Mouse (Mus musculus): ENCODE results near the gene Rerg. TPM values are rescaled to one million over a fixed set of nuclear protein-coding genes. Genes with fewer than 3 reads are reported as not detected.

Gene Rerg
- polyA plus RNA-seq (2015; fragmentation: Nextera tagmentation; extraction: Ambion mirVana), result 34.6 and 39.4 TPM in 2 replicates

GRCm38 (mm10) chr6:137170226-137170625 is at the start of gene Rerg:
Rerg (minus strand) TSS chr6:137170497.
- 39% methylated on average over 5 of the region's 5 CpGs for WGBS
- Histone ChIP-seq H3K27ac (0 out of 2 replicates have a peak within 1 kb of the TSS, but pooled peaks have one; percentile 33), H3K4me1 (peaks cover 16% of the 10 kb centered on the region), H3K4me2 (peak within 1 kb of the TSS; percentile 88), H3K36me3 (no peaks in the 10 kb centered on the region), H3K27me3 (peaks cover 7% of the 10 kb centered on the region; the same call in 1 of the 2 replicates), H3K4me3 (peak within 1 kb of the TSS; percentile 60), H3K9me3 (no peaks in the 10 kb centered on the region), H3K9ac (peak within 1 kb of the TSS; percentile 65)
- no peak for ATAC-seq (ENCODE audit: insufficient number of reproducible peaks, low FRiP score, low TSS enrichment, low read depth)

DNA sequence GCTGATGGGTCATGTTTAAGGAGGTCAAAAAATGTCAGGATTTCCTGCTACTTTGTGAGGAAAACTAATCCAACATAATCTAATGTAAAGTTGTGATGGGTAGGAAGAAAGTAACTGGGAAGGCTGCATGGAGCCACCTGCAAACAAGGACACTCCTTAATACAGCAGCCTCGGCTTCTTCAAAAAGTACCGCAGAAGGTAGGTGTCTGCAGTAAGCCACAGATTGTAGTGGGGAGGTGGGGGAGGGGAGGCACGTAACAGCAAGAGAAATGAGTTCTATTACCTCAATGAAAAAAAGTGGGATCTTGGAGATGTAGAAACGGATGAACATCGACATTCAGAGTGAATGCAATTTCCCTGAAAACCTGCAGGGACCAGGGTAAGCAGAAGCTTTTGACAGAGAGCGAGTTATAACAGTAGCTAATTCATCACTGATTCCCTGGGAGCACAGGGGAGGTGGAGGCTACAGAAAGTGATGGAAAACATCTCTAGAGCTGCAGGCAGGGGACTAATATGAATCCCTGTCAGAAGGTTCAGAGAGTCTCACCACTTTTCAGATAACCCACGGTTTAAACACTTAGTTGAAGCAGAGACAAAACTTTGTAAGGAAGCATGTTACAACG is 47.7 kb upstream of the Rerg start:
- no peak for ATAC-seq (ENCODE audit: insufficient number of reproducible peaks, low FRiP score, low TSS enrichment, low read depth)
- Histone ChIP-seq H3K27ac (no peak overlapping the region), H3K36me3 (no peaks in the 10 kb centered on the region), H3K4me1 (no peaks in the 10 kb centered on the region), H3K27me3 (no peaks in the 10 kb centered on the region), H3K4me2 (no peak overlapping the region), H3K4me3 (no peak overlapping the region), H3K9me3 (no peaks in the 10 kb centered on the region), H3K9ac (no peak overlapping the region)
- WGBS, result 79% methylated on average over 8 of the region's 8 CpGs

- H3K4me3 ChIP-seq, result no peak overlapping the region
- H3K4me2 ChIP-seq, result no peak overlapping the region
- no peaks in the 10 kb centered on the region for H3K4me1 ChIP-seq
- no peaks in the 10 kb centered on the region for H3K9me3 ChIP-seq
- ATAC-seq (ENCODE audit: insufficient number of reproducible peaks, low FRiP score, low TSS enrichment, low read depth), result no peak
- H3K27ac ChIP-seq, result no peak overlapping the region
- H3K36me3 ChIP-seq, result no peaks in the 10 kb centered on the region
- H3K27me3 ChIP-seq, result no peaks in the 10 kb centered on the region
- no peak overlapping the region for H3K9ac ChIP-seq
- WGBS, result 58% methylated on average over 2 of the region's 2 CpGs
These were observed 41.1 kb upstream of the Rerg start for GRCm38 (mm10) chr6:137211441-137211840.

GRCm38 (mm10) chr6:137210991-137211390 is 40.7 kb upstream of the Rerg start:
- Histone ChIP-seq H3K36me3 (no peaks in the 10 kb centered on the region), H3K27me3 (no peaks in the 10 kb centered on the region), H3K9ac (no peak overlapping the region), H3K9me3 (no peaks in the 10 kb centered on the region), H3K27ac (no peak overlapping the region), H3K4me1 (no peaks in the 10 kb centered on the region), H3K4me3 (no peak overlapping the region), H3K4me2 (no peak overlapping the region)
- no peak for ATAC-seq (ENCODE audit: insufficient number of reproducible peaks, low FRiP score, low TSS enrichment, low read depth)
- WGBS, result 88% methylated on average over 10 of the region's 10 CpGs

DNA sequence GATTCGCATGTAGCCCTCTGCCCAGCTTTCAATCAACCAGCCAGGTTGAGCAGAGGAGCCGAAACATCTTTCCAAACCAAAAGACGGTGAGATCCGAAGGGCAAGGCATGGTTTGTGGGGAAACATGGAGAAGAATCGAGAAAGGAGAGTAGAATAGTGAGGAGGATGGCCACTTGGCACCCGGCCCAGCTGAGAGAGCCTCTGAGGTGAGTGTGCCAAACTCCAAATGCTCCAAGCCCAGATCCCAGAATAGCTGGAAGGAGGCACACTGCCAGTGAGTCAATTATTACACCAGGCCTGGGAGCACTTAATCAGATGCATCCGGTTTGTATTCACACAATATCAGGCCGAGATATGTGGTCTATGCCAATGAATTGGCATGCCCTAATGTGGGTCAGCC is 39.7 kb upstream of the Rerg start:
- Histone ChIP-seq H3K27me3 (no peaks in the 10 kb centered on the region), H3K36me3 (no peaks in the 10 kb centered on the region), H3K4me3 (no peak overlapping the region), H3K9ac (no peak overlapping the region), H3K4me1 (no peaks in the 10 kb centered on the region), H3K27ac (no peak overlapping the region), H3K9me3 (no peaks in the 10 kb centered on the region), H3K4me2 (no peak overlapping the region)
- WGBS, result 79% methylated on average over 8 of the region's 8 CpGs
- ATAC-seq (ENCODE audit: insufficient number of reproducible peaks, low FRiP score, low TSS enrichment, low read depth), result no peak

DNA sequence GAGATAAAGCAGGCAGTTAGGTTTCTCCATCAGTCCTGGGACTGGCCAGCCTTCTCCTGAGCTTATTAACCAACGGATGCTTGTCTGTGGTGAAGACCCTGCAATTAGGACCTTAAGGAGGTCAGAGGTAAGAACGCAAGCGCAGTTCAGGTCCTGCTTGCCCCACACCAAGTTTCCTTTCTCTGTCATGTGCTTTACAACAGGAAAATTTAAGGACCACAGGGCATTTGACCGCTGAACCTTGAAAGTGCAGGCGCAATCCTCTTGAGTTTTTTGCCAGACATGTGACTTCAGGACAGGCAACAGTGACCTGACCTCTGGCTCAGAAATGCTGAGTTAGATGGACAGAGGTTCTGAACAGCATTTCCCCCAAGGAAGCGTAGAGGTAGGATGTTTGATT is 36.8 kb upstream of the Rerg start:
- no peak overlapping the region for H3K4me3 ChIP-seq
- no peaks in the 10 kb centered on the region for H3K9me3 ChIP-seq
- no peak overlapping the region for H3K9ac ChIP-seq
- H3K4me1 ChIP-seq, result no peaks in the 10 kb centered on the region
- no peak for ATAC-seq (ENCODE audit: insufficient number of reproducible peaks, low FRiP score, low TSS enrichment, low read depth)
- no peak overlapping the region for H3K27ac ChIP-seq
- 87% methylated on average over 6 of the region's 6 CpGs for WGBS
- no peak overlapping the region for H3K4me2 ChIP-seq
- no peaks in the 10 kb centered on the region for H3K36me3 ChIP-seq
- H3K27me3 ChIP-seq, result no peaks in the 10 kb centered on the region

GRCm38 (mm10) chr6:137205662-137206400 is 35.5 kb upstream of the Rerg start:
- Histone ChIP-seq H3K27me3 (no peaks in the 10 kb centered on the region), H3K4me3 (no peak overlapping the region), H3K36me3 (no peaks in the 10 kb centered on the region), H3K4me1 (no peaks in the 10 kb centered on the region), H3K4me2 (no peak overlapping the region), H3K27ac (no peak overlapping the region), H3K9ac (no peak overlapping the region), H3K9me3 (no peaks in the 10 kb centered on the region)
- ATAC-seq (ENCODE audit: insufficient number of reproducible peaks, low FRiP score, low TSS enrichment, low read depth), result no peak
- WGBS, result 57% methylated on average over 11 of the region's 11 CpGs

GRCm38 (mm10) chr6:137202661-137203060 is 32.4 kb upstream of the Rerg start:
- no peak overlapping the region for H3K4me2 ChIP-seq
- no peaks in the 10 kb centered on the region for H3K4me1 ChIP-seq
- 84% methylated on average over 4 of the region's 4 CpGs for WGBS
- no peak overlapping the region for H3K9ac ChIP-seq
- H3K27me3 ChIP-seq, result no peaks in the 10 kb centered on the region
- no peak overlapping the region for H3K27ac ChIP-seq
- no peak overlapping the region for H3K4me3 ChIP-seq
- no peaks in the 10 kb centered on the region for H3K9me3 ChIP-seq
- ATAC-seq (ENCODE audit: insufficient number of reproducible peaks, low FRiP score, low TSS enrichment, low read depth), result no peak
- H3K36me3 ChIP-seq, result no peaks in the 10 kb centered on the region

DNA sequence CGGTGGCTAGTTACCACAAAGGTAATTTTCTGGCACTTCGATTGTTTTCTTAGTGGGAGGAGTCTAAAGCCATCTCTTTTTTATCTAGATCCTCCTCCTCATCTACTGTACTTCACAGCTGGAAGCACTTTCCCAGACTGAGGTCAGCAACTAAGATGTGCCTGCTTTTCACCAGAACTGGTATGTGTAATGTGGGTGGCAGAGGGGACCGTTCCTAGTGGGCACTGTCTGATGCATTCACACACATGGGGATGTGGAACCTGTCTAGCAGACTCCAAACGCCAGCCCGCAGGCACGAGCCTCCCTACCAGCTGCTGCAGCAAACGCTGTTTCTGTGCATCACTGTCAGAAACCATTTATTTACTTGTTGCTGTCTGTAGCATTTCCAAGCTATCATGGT is 31.3 kb upstream of the Rerg start:
- no peak overlapping the region for H3K27ac ChIP-seq
- H3K9ac ChIP-seq, result no peak overlapping the region
- H3K9me3 ChIP-seq, result no peaks in the 10 kb centered on the region
- 65% methylated on average over 7 of the region's 7 CpGs for WGBS
- no peak overlapping the region for H3K4me3 ChIP-seq
- no peak for ATAC-seq (ENCODE audit: insufficient number of reproducible peaks, low FRiP score, low TSS enrichment, low read depth)
- H3K36me3 ChIP-seq, result no peaks in the 10 kb centered on the region
- no peaks in the 10 kb centered on the region for H3K4me1 ChIP-seq
- no peak overlapping the region for H3K4me2 ChIP-seq
- no peaks in the 10 kb centered on the region for H3K27me3 ChIP-seq

- Histone ChIP-seq H3K9me3 (no peaks in the 10 kb centered on the region), H3K4me2 (no peak overlapping the region), H3K4me1 (no peaks in the 10 kb centered on the region), H3K9ac (no peak overlapping the region), H3K27me3 (no peaks in the 10 kb centered on the region), H3K27ac (no peak overlapping the region), H3K36me3 (no peaks in the 10 kb centered on the region), H3K4me3 (no peak overlapping the region)
- no peak for ATAC-seq (ENCODE audit: insufficient number of reproducible peaks, low FRiP score, low TSS enrichment, low read depth)
- WGBS, result 90% methylated on average over 3 of the region's 3 CpGs
These were observed 30.9 kb upstream of the Rerg start for GRCm38 (mm10) chr6:137201166-137201565.

- Histone ChIP-seq H3K4me3 (no peak overlapping the region), H3K27ac (no peak overlapping the region), H3K36me3 (no peaks in the 10 kb centered on the region), H3K9ac (no peak overlapping the region), H3K27me3 (no peaks in the 10 kb centered on the region), H3K9me3 (no peaks in the 10 kb centered on the region), H3K4me1 (no peaks in the 10 kb centered on the region), H3K4me2 (no peak overlapping the region)
- ATAC-seq (ENCODE audit: insufficient number of reproducible peaks, low FRiP score, low TSS enrichment, low read depth), result no peak
- 18% methylated on average over 6 of the region's 6 CpGs for WGBS
These were observed 21.8 kb upstream of the Rerg start for GRCm38 (mm10) chr6:137192063-137192462.

DNA sequence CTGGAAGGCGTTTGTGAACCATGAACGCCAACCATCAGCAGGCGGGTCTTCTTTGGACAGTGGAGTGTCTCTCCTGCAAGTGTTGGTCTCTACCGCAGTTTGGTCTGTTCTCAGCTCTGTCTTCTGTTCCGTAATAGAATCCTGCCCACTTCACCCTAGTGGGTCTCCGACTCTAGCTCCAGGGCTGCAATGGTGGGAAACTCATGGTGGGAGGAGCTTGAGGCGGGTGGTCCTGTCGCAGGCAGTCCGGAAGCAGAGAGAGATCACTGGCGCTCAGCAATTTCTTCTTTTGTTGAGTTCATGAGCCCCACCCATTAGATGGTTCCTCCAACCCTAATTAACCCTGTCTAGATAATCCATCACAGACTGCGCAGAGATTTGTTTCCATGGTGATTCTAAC is 20.7 kb upstream of the Rerg start:
- no peaks in the 10 kb centered on the region for H3K9me3 ChIP-seq
- H3K27me3 ChIP-seq, result no peaks in the 10 kb centered on the region
- no peak overlapping the region for H3K27ac ChIP-seq
- ATAC-seq (ENCODE audit: insufficient number of reproducible peaks, low FRiP score, low TSS enrichment, low read depth), result no peak
- no peak overlapping the region for H3K4me3 ChIP-seq
- no peak overlapping the region for H3K9ac ChIP-seq
- 87% methylated on average over 11 of the region's 11 CpGs for WGBS
- H3K36me3 ChIP-seq, result no peaks in the 10 kb centered on the region
- H3K4me1 ChIP-seq, result no peaks in the 10 kb centered on the region
- H3K4me2 ChIP-seq, result no peak overlapping the region

Data from limb, embryonic 15.5 days (tissue).